Mouse (Mus musculus) large intestine, adult 2 months (tissue): ENCODE data around the gene Arl16. TPM values are rescaled to one million over a fixed set of nuclear protein-coding genes. Genes with fewer than 3 reads are reported as not detected.
A peak's percentile ranks its signal among the peaks of the same experiment; 100 is the strongest.

Experiments used
- DNase-seq: peaks from one replicate; pipeline ENCODE4 v3.0.0-alpha.2; 2012; ENCODE audit warnings: low read depth, low spot score
- WGBS: fragments of 180-500 bp; shearing (Covaris S2); methylation state at CpG from one replicate; pipeline ENCODE4 v1.1.7; 2018; 5-methylcytosine and 5-hydroxymethylcytosine counted together
- polyA plus RNA-seq: library from polyadenylated mRNA; depleted of rRNA; stranded (reverse); fragments of >200 nt; gene quantifications from 2 replicates; pipeline ENCODE4 v1.2.3, GENCODE M21; 2012

Arl16 gene
- polyA plus RNA-seq, 1 experiment, result 16.8 TPM

DNA sequence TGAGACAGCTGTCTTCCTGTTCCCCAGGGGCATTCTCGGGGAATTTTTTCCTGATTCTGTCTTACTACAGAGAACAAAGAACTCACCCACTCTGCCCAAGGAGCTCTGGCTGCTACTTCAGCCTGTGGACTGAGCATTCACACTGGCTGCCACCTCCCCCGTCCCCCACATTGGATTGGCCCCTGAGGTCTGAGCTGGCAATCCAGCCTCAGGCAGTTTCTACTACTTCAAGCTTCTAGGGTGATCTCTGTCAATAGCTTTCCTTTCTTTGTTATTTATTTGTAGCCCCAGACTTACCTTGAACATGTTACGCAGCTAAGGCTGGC lies 25.4 kb upstream of the Arl16 start:
- no peak for DNase-seq
- 13% methylated on average over 3 of the region's 3 CpGs for WGBS

DNA sequence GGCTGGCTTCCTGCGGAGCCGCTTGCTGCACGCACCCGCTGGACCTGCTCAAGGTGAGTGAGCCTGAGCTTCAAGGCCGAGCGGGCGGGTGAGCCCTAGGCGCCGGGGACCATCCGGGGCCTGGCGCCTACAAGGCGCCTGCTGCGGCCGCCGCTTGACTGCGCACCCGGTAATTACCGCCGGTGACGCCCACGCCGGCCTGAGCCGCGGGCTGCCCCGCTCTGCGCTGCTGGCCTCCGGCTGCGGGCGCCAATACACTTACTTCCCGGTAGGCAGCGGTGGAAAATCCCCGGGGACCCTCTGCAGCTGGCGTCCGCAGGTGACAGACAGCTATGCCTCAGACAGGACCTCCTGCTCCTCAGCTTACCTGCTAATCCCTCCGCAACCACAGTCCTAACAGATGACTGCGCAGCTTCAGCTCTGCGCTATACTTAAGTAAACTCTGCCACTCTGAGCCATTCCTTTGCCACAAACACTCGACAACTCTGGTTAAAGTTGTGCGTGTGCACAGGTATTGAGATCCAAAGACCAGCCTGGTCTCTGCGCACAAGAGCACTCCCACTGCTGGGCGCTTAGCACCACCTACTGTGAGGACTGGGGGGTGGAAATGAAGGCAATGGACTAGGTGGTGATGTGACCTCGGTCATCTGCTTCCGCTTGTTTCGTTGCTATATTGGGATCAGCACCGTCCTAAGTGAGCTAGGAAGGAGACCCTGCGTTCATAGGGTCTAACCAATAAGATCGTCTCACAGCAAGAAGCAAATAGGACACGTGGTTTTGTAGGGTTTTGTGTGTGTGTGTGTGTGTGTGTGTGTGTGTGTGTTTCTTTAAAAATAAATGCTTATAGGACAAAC lies 24.8 kb upstream of the Arl16 start:
- WGBS, result under 1% methylated on average over 48 of the region's 48 CpGs

DNA sequence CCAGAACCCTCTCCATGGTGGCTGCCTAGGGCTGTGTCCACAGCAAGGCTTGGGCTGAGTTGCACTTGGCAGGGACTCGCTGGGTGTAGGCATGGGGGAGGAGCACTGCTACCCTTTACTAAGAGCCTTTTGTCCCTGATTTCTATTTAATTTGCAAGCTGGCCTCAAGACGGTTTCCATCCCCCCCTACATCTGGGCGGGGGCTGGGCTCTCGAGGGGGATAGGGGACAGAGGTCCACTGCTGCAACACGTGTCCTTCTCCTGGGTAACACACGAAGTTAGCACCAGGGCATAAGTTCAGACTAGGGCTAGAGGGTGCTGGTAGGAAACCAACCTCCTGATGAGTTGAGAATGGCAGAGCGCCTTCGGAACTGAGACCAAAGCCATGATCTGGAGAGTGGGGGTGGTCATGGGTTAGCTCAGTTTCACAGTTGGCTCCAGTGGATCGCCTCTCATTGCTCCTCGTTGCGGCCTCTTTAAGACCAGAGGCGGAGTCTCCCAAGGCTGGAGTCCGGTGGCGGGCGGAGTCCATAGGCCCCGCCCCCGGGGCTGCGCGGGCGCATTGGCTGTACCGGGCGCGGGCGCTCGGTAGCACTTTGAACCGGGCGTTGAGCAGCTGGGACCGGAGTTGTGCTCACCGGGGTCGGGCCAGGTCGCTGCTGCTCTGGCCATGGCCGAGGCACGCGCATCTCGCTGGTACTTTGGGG lies 24.1 kb upstream of the Arl16 start, which contains the start of gene Slc25a10:
Gene Slc25a10, plus strand, starts transcription at position 524 of the 707 bp plus-strand sequence.
- DNase-seq, result no peak
- under 1% methylated on average over 35 of the region's 35 CpGs for WGBS

More for the DNA sequence above, 24.8 kb upstream of the Arl16 start:
- DNase-seq, result no peak

DNA sequence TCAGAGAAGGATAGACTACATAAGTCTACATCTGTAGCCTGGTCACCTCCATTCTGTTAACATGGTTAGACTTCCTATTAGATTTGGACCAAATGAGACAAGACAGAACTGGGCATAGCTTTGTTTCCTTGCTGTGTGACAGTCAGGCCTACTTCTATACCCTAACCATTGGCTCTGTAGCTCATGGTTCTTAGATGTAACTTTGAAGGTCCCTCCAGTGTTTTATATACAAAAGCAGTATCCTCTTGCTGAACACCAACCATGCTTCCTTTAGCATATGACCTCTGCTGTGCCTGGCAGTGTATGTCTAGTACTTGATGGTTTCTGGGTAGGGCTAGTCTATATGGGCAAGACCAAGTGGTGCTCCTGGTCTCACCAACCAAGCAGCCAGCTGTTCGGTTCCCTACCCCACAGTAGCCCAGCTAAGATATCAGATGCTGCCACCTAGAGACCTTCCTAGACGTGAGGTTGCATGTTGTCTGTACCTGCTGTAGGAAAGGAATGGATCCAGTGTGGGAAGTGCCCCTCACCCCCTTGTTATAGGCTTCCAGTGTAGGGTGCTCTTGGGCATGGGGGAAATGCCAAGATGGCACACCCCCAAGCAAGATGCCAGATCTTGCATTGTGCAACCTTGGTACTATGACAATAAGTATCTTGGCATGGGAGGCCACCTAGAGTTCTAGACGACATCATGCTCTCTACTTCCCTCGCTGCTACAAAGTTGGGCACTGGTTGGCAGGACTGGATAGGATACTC lies 23.1 kb upstream of the Arl16 start:
- DNase-seq, result no peak
- WGBS, result 22% methylated on average over 4 of the region's 4 CpGs

DNA sequence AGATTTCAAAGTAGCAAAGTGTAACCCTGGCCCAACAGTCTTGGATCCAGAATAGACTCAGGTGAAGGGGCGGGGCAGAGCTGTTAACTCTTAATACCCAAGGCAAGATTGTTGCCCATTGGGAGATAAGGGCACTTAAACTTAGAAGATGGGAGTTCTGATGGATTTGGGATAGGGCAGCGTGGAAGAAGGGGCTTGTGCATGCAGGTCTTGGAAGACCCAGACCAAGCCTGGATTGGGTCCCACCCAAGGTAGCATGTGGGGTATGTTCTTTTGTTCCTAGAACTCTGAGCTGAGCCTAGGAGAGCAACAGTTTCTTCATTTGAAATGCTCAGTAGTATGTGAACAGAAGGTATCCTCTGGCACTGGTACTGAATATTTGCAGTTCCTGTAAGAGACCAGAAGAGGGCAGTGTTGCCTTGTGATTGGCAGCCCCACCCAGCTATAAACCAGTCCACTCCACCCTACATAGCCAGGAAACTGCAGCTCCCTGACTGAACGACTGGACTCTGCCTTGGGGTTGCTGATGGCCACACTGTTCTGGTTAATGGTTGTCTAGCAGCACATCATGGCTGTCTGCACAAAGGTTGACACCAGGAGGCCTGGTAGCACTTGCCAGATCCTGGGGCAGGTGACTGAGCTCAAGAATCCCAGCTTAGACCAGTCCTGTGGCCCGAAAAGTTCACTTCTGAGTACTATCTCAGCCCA lies 21.8 kb upstream of the Arl16 start:
- WGBS, result 36% methylated on average over 4 of the region's 4 CpGs
- DNase-seq, result peak; percentile 94

DNA sequence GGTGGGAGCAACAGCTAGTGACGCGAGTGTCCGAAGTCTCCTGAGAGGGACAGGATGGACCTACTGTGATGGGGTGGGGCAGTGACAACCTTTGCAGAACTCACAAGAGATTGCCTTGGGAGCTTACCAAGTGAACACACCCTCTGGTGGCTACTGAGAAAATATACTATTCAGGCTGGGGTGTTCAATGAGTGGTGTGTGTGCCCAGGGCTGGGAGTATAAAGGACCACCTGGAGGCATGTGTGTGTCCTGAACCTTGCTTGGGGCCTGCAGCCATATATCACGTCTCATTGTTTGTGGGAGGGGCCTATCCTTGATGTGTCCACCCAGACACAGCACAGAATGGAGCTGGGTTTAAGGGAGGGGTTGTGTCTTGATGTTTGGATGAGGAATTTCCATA lies 21.1 kb upstream of the Arl16 start:
- WGBS, result 39% methylated on average over 4 of the region's 4 CpGs
- no peak for DNase-seq

DNA sequence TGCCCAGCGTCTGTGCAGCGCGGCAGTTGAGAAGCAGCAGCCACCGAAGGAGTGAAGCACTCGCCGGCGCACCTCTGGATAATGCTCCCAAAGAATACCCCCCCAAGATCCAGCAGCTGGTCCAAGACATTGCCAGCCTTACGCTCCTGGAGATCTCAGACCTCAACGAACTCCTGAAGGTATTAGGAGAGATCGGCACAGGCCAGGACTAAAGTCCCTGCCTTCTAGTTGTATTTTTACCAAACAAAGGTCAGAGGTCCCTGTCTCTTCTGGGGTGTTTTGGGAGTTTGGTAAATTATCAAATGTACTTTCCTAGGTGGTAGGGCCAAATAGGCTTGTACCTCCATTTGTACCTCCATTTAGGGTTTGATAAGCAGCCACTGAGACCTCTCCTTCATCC lies 17.8 kb upstream of the Arl16 start:
- 5% methylated on average over 10 of the region's 10 CpGs for WGBS
- DNase-seq, result no peak

DNA sequence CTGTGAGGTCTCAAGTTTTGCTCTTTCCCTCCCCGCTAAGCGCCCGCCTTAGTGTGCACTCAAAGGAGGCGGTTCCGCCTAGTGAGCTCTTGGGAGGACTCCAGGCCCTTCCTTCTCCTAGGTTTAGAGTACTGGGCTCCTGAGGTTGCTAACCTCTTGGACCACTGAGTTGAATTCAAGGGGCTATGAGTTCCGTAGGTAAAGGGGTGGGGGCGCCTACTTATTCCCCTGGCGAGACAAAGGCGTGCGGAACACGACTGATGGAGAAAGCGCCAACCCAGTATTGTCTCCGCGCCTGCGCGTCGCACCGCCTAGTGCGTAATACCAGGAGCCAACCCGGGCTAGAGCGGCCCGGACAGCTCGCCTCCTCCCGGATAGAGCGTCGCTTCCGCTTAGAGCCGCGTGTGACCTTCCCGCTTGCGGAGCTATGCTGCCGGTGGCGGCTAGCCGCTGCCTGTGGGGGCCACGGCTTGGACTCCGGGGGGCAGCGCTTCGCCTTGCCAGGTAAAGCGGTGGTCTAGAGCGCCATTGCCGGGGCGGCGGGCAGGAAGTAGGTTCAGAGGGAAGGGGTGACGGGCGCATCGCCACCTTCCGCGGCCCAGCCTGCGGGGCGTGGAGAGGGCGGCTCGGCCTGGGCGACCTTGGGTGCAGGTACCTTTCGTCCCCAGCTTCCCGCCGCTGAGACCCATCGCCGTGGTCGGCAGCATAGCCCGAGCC lies 17.0 kb upstream of the Arl16 start, which contains the start of gene Mrpl12:
Gene Mrpl12, plus strand, starts transcription at position 349 of the 717 bp plus-strand sequence.
- peak; percentile 82 for DNase-seq

DNA sequence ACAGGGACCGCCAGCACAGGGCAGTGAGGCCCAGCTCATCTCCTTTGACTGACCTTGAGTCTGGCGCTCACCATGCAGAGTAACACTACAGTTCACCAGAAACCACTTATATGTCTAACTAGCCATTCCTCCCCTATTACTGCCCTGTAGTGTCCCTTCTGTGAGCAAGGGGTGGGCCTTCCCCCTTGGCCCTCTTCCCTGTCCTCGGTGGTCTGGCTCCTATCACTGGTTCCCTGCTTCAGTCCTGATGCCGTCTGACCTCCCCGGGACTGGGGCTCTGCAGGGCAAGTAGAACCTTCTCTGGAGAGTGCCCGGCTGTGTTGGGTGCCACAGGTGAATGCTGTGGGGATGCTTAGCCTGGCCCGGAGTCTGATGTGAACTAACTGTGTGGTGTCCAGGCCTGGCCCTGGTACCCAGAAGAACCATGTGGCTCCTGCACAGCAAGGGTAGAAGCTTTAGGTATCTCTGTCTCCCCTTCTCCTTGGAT lies 16.1 kb upstream of the Arl16 start:
- DNase-seq, result no peak
- WGBS, result 81% methylated on average over 7 of the region's 7 CpGs

More for the DNA sequence above, 17.0 kb upstream of the Arl16 start, which contains the start of gene Mrpl12:
- under 1% methylated on average over 60 of the region's 60 CpGs for WGBS

DNA sequence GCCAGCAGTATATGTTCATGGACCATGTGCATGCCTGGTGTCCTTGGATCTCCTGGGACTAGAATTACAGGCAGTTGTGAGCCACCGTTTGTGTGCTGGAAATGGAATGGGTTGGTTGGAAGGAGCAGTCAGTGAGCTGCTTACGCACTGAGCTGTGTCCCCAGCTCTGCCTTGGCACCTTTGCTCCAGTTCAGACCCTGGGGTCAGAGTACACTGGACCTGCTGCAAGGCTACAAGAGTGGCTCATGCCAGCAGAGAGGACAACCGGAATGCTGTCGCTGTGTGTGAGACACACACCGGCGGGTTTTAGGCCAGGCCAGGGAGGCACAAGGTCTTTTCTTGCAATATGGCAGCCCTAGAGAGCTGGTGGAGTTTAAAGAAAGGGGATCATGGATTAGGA lies 4.6 kb upstream of the Arl16 start:
- WGBS, result 92% methylated on average over 6 of the region's 6 CpGs
- no peak for DNase-seq

DNA sequence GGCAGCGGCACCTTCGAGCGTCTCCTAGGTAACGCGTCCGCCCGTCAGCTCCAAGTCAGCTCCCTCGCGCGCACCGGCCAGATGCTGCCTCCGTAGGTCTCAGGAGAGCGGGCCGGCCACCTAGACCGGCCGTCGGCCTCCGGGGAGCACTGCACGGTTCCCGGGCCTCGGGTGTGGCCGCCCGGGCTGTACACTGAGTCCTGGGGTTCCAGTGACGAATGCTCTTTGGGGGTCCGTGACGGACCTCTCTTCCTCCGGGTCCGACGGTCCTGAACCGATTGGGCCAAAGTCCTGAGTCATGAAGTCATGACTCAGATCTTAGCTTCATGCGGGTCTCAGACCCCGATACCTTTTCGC lies 307 bp upstream of the Arl16 start:
- no peak for DNase-seq
- under 1% methylated on average over 33 of the region's 33 CpGs for WGBS

DNA sequence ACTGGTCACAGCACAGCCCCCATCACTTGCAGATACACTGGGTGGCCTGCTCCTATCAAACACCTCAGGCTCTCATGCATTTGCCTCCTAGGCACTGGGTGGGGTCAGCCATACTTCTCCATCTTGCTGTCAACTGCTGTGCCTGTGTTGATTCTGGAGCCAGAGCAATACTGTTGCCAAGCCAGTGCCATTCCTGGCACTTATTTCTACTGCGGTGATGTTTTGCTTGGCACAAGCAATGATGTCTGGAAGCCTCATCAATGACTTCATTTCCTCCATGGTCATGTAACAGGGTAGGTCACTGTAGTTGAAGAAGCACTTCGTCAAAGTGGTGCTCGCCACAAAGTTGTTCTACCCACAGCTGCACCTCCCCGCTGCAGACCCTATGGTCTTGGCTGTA lies 1.9 kb downstream of the Arl16 start:
- no peak for DNase-seq
- WGBS, result 81% methylated on average over 4 of the region's 4 CpGs

DNA sequence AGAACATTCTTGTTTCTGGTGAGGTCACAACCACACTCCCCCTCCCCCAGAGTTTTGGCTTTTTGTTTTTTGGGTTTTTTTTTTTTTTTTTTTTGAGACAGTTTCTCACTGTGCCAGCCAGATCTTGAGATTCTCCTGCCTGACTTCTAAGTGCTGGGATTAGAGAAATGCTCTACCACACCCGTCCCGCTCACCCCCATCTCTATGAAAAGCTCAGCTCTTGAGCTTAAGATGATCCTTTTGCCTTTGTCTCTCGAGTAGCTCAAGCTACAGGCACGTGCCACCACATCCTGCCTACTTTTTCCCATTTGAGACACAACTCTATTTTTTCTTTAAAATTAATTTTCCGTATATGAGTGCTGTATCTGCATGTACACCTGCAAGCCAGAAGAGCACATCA lies 3.0 kb downstream of the Arl16 start:
- WGBS, result 87% methylated on average over 5 of the region's 5 CpGs

DNA sequence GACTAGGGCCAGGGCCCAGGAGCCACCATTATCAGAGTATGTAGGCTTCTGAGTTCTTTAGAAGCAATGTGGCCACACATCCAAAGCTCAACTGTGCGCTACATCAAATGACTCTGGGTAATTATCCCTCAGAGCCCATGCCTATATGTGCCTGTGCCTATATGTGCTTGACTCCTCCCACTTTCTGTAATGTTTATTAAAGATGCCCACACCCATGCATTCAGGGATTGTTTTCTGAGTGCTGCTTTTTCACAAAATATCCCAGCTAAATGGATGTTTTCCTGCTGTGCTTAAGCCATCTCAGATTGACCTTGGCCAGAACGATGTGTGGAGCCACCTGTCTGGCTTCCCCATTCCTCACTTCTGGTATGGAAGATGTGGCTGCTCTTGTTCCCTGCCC lies 3.9 kb downstream of the Arl16 start:
- 86% methylated on average over 2 of the region's 2 CpGs for WGBS
- no peak for DNase-seq

More for the DNA sequence above, 3.0 kb downstream of the Arl16 start:
- DNase-seq, result no peak

DNA sequence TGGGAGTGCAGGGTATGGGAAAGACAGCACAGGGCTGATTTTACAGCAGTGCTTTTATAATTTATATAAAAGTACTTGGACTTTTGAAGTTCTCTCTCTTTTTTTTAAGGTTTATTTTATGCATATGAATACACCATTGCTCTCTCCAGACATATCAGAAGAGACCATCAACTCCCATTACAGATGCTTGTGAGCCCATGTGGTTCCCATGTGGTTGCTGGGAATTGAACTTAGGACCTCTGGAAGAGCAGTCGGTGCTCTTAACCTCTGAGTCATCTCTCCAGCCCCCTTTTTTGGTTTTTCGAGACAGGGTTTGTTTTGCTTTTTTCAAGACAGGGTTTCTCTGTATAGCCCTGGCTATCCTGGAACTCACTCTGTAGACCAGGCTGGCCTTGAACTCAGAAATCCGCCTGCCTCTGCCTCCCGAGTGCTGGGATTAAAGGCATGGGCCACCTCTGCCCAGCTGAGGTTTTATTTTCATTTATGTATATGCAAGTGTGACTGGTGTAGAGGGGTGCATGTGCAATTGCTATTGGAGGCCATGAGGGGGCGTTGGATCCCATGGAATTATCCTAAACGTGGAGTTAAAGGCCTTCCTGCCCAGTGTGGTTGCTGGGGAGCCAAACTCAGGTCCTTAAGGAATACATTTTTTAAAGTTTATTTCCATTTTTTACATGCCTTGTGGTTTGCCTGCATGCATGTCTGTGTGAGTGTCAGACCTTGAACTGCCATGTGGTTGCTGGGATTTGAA lies 8.4 kb downstream of the Arl16 start:
- DNase-seq, result no peak
- WGBS, result 45% methylated on average over 6 of the region's 6 CpGs

DNA sequence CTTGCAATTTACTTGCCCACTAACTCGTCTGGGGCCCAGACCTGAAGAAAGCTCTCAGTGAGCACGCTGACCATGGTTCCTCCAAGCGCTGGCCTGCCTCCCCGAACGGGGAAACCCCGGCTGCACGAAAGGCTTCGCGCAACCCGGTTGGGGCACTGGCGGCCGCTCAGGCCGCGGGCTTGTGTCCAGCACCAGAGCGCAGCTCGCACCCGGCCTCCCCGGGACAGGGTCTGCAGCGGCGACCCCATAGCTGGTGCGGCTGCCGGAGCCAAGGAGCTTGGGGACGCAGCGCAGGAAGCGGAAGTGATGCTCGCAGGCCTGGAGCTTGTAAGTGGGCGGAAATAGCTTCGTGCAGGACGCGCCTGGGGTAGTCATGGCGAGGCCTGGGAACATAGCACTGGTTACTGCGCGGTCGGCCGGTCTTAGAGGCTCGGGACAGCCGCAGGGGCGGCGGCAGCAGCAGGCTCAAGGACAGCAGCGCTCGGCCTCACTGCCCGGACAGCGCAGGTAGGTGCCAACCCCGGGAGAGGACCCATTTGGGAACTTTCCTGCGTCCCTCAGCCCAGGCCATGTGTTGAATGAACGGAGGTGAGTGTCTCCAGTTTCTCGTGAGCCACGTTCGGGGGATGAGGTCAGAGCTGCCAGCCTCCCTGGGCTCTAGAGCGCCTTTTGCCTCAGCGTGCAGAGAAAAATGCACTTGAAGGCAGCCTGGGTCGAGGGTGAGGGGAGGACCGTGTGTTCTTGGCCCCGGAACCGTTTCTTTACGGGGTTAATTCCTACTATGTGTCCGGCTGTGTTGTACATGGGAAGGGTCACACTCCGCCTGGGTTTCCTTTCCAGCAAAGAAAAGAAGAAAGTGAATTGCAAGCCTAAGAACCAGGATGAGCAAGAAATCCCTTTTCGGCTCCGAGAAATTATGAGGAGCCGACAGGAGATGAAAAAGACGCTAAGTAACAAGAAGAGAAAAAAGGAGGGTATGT lies 9.3 kb downstream of the Arl16 start, which contains the start of the genes Oxld1 and Ccdc137:
Gene Oxld1, minus strand, starts transcription at position 297 of the 980 bp plus-strand sequence.
Gene Ccdc137, plus strand, starts transcription at position 344 of the 980 bp plus-strand sequence.
- DNase-seq, result peak; percentile 67
- WGBS, result 2% methylated on average over 62 of the region's 62 CpGs

DNA sequence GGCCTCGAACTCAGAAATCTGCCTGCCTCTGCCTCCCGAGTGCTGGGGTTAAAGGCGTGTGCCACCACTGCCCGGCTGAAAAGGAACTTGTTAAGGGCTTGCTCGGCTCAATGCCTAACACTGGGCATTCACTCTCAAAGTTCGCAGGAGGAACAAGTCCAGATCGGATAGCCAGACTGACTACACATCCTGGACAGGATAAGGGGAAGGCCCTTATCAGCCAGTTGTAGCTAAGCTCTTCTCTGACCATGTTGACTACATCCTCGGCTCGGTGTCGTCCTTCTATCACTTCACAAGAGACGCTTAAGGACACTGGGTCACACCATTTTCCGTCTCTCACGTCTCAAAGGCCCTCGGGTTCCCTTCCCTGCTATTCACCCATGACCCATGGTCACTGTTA lies 10.0 kb downstream of the Arl16 start:
- 11% methylated on average over 14 of the region's 14 CpGs for WGBS
- DNase-seq, result no peak
